Mouse (Mus musculus): ENCODE measurements around the gene Gm5901. TPM values are rescaled to one million over a fixed set of nuclear protein-coding genes. Genes with fewer than 3 reads are reported as not detected.

Gm5901 gene
- total RNA-seq, 1 experiment from 2014 or later: not detected

DNA sequence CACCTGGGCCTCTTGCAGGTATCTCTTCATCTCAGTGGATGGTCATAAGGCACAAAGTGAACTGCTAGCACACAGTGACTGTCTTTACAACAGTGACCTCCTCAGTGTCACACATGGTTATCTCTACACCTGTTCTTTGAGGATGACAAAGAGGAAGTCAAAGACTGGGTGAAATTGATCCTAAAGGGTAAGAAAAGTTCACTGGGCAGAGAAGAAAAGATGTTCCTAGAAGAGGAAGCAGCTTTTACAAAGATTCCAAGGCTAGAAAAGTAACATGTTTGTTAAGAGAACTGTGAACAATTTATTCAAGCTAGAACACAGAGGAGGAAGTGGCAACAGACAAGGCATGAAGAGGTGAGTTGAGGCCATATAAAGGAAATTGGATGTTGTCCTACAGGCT lies 21.3 kb downstream of the Gm5901 start:
- no peak for ATAC-seq (replicated peaks in 1 of 2; ENCODE audit: insufficient read depth in 1 of 2, low FRiP score in 2 of 2, low TSS enrichment in 1 of 2, low read depth in 1 of 2, poor library complexity in 2 of 2, severe bottlenecking in 2 of 2)

DNA sequence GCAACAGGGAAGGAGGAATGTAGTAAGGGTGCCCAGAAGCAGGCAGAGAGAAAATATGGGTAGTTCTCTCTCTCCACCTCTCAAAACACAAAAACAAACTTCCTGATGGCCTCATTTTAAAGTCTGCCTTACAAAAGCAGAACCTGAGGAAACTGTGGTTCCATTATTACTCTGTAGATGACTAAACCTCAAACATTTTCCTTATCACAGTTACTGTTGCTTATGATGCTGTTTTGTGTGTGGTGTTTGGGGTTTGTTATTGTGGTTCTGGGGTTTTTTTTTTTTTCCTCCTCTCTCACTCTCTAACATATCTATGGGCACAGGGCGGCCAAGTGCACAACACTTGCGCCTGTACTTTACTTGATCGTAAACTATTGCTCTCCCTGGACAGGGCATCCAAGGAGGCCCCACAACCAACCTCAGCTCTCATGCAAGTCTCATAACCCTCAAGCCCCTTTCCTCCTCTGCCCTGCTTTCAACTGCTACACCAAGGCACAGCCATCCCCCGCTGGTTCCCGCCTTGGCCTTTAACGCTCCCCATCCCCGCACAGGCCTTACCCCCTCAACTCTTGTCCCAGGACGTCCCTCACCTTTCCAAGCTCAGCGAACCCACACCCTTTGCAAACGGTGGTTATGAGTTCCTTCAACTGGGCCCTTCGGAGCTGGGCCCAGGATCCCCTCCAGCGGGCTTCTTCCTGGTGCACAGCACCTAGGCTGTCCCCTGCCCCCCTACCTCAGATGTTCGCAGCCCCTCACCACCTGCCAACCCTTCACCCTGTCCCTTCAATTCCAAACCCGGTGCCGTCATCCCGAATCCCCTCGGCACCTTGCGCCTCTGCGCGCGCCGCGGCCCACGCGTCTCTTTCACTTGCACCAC lies 24.5 kb downstream of the Gm5901 start:
- peak; percentile 69 to 78 for ATAC-seq (replicated peaks in 1 of 2; ENCODE audit: insufficient read depth in 1 of 2, low FRiP score in 2 of 2, low TSS enrichment in 1 of 2, low read depth in 1 of 2, poor library complexity in 2 of 2, severe bottlenecking in 2 of 2)

DNA sequence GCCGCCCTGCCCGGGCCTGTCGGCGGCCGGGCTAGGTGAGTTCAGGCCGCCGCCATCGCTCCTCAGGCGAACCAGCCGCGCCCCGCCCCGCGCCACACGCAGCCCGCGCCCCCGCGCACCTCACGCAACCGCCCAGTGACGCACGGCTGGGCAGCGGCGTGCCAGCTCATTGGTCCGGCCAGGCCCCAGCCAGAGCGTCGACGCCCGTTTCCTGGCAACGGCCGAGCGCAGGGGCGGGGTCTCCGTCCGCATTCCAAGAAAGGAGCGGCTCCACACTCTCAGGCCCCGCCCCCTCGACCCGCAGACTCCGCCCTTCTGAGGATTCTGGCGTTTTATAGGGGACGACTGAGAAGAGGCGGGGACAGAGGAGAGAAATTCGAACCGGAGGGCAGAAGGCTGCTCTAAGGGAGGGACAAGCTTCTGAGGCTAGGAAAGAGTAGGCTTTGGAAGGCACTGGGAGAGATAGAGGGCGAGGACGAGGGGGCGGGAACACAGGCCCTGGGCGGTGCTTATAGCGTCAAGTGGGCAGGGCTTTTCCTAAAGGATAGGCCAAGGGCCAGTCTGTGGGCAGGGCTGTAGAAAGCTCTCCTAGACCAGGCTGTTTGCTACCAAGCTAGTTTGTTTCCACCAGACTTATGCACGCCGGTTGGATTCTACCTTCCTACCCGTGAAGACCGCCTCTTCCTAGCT lies 25.2 kb downstream of the Gm5901 start, which contains the start of gene Fam160a2:
Gene Fam160a2, minus strand, starts transcription at position 120 of the 690 bp plus-strand sequence.
- ATAC-seq (replicated peaks in 1 of 2; ENCODE audit: insufficient read depth in 1 of 2, low FRiP score in 2 of 2, low TSS enrichment in 1 of 2, low read depth in 1 of 2, poor library complexity in 2 of 2, severe bottlenecking in 2 of 2): peak; percentile 80 to 87

DNA sequence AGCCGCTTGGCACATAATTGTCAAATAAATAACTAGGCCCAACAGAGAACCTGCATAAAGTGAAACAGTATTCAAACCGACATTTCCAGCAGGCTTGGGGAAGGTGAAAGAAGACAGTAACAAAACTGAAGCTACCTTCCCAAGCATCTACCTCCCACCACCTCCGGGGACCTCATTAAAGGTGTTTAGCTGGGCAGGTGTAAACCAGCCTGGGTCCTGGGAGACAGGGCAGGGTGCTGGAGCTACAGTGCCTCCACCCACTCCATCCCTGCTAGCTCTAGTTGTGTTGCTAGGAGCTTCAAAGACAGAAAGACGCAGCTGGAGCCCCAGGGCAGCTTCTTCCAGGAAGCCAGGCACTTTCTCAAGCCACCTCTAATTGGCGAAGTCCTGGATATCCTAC lies 29.4 kb downstream of the Gm5901 start, which contains the start of gene Cnga4:
Gene Cnga4, plus strand, starts transcription at position 301 of the 400 bp plus-strand sequence.
- ATAC-seq (replicated peaks in 1 of 2; ENCODE audit: insufficient read depth in 1 of 2, low FRiP score in 2 of 2, low TSS enrichment in 1 of 2, low read depth in 1 of 2, poor library complexity in 2 of 2, severe bottlenecking in 2 of 2): no peak

DNA sequence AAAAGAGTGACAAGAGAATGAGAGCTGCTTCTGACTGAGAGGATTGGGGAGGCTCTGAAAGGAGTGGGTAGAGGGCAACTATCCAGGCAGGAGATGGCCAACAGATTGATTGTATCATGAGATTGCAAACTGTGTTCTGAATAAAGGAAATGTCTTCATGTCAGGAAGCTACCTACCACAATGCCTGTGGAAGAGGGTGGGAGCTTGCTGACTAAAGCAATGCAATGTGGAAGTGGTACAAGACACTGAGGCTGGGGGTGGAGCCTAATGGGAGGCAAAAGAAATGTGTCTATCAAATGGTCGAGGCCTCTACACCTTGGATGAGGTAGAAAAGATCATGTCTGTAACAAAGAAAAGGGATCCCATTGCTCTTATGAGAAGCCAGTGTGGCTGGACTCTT lies 31.5 kb downstream of the Gm5901 start:
- ATAC-seq (replicated peaks in 1 of 2; ENCODE audit: insufficient read depth in 1 of 2, low FRiP score in 2 of 2, low TSS enrichment in 1 of 2, low read depth in 1 of 2, poor library complexity in 2 of 2, severe bottlenecking in 2 of 2): peak in 1 of 2 experiments; percentile 57; a peak in 1 of 4 replicates

DNA sequence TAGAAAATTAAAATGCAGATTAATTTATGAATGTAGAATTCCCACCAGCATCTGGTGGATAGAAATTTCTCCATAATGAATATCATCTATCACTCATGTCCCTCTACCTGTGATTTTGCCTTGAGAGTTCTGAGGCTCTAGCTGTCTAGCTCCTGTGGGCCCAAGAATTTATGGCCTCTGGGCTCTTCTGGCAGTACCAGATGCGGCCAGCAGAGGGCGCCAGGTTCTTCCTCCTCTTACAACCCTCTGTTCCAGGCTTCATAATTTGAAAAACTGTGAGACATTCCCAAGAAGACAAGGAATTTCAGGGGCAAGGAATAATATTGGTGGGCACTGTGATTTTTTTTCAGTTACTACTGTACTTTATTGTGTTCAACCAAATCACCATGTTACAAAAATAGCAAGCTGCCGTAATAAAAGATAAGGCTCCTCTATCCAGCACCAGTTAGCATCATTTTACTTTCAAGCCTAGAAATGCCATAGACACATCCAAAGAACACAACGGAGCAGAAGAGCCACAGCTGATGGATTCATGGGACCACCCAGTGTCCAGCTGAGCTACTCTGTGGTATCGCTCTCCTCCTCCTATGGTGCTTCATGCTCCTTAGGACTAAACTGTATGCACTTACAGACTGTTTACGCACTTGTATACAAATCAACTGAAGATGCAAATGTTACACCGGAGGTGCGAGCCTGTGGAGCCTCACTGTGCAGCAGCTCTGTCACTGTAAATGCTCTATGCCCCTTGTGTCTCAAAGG lies 37.2 kb downstream of the Gm5901 start:
- peak; percentile 65 to 78; a peak in 2 of 4 replicates for ATAC-seq (replicated peaks in 1 of 2; ENCODE audit: insufficient read depth in 1 of 2, low FRiP score in 2 of 2, low TSS enrichment in 1 of 2, low read depth in 1 of 2, poor library complexity in 2 of 2, severe bottlenecking in 2 of 2)

DNA sequence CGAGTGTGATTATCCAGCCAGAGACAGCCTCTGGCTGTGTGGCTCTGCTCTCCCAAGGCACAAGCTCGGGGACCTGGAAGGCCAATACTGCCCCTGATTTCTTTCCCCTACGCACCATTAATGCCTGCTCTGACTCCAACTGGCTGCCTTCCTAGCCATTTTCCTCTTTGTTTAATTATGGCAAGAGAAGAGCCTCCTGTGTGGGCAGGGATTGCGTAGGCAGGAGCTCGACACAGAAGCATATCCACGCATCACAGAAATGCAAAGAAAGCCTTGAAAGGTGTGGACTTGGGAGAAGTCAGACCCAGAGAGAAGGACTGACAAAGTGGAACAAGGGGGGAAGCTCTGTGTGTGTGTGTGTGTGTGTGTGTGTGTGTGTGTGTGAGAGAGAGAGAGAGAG lies 39.5 kb downstream of the Gm5901 start:
- no peak for ATAC-seq (replicated peaks in 1 of 2; ENCODE audit: insufficient read depth in 1 of 2, low FRiP score in 2 of 2, low TSS enrichment in 1 of 2, low read depth in 1 of 2, poor library complexity in 2 of 2, severe bottlenecking in 2 of 2)

DNA sequence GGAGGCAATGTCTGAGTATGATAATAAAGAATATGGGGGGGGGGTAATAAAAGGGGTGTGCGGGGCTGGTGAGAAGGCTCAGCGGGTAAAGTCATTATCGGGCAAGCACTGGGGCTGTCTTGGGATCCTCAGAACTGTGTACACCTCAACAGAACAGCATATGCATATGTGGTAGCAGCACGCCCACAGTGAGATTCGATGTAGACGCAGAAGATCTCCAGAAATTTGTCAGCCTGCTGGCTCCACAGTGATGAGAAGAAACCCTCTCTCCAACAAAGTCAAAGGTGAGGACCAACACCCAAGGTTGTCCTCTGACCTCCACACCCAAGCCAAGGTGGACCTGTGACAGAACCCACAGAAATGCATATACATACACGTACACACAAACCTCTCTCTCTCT lies 41.7 kb downstream of the Gm5901 start:
- ATAC-seq (replicated peaks in 1 of 2; ENCODE audit: insufficient read depth in 1 of 2, low FRiP score in 2 of 2, low TSS enrichment in 1 of 2, low read depth in 1 of 2, poor library complexity in 2 of 2, severe bottlenecking in 2 of 2): no peak

DNA sequence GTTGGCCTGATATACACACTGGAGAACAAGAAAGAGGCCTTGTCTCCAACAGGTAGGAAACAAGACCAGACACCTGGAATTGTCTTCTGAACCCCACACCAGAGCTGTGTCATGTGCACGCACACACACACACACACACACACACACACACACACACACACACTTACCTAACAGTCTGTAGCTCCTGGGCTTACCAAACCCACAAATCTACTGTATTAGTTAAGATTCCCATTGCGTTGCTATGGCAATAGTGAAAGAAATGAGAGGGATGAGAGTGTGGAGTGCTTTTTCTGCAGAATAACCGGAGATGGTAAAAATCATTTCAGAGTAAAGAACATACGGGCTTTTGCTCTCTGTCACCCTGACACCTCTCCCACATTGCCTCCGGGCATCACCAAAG lies 43.3 kb downstream of the Gm5901 start:
- no peak for ATAC-seq (replicated peaks in 1 of 2; ENCODE audit: insufficient read depth in 1 of 2, low FRiP score in 2 of 2, low TSS enrichment in 1 of 2, low read depth in 1 of 2, poor library complexity in 2 of 2, severe bottlenecking in 2 of 2)

DNA sequence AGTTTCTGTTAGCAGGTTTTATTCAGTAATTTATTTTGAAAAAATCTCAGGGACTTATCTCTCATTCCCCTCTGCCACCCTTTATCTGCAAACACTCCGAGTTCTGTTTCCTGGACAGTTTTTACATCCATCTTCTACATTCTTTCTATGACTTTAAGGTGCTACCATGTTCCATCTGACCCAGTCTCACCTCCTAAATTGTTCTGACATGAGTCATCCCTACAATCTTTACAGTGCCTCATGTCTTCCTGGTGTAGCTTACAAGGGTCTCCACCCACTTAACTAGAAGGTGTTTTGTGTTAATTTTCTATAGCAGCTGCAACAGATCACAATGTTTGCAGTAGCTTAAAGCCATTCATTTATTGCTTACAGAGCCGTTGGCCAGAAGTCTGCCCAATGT lies 46.1 kb downstream of the Gm5901 start:
- ATAC-seq (replicated peaks in 1 of 2; ENCODE audit: insufficient read depth in 1 of 2, low FRiP score in 2 of 2, low TSS enrichment in 1 of 2, low read depth in 1 of 2, poor library complexity in 2 of 2, severe bottlenecking in 2 of 2): no peak

DNA sequence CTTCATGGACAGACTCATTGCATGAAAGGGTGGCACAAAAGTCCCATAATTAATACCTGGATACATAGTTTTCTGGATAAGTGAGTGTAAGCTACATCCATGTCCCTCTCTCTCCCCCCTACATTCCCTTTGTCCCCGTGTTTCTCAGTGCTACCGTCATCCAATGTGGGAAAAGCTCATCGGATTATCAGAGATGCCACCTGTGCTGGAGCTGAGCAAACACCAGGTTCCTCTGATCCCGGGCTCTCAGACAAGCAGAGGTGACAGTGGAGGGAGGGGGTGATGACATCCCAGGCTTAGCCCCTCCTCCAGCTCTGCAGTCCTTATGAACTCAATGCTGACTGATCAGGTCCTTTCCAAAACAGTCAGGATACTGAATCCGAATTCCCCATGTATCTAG lies 49.5 kb downstream of the Gm5901 start:
- no peak for ATAC-seq (replicated peaks in 1 of 2; ENCODE audit: insufficient read depth in 1 of 2, low FRiP score in 2 of 2, low TSS enrichment in 1 of 2, low read depth in 1 of 2, poor library complexity in 2 of 2, severe bottlenecking in 2 of 2)

DNA sequence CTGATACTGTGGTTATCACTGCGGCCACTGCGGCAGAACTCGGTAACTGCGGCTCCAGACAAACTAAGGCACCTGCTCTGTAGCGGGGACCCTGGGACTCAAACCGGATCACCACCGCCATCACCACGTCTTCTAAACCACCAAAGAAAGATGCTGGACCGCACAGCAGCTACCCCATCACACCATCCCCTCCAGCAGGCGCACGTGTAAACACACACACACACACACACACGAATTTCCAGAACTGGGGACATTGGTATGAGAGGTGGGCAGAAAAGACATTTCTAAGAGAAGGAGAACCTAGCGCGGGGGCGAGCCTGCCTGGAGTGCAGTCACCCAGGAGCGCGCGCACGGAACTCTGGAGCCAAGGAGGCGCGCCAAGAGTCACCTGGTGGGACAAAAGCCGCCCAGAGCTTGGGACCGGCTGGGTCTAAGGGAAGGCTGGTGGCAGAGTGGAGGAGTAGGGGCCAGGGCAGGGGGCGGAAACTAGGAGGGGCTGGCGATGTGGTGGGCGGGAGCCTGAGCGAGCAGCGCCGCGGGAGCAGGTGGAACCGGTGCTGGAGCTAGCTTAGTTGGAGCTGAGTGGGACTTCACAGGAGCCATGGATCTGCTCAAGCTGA lies 50.7 kb downstream of the Gm5901 start, which contains the start of gene Cckbr:
Gene Cckbr, plus strand, starts transcription at position 308 of the 620 bp plus-strand sequence.
- ATAC-seq (replicated peaks in 1 of 2; ENCODE audit: insufficient read depth in 1 of 2, low FRiP score in 2 of 2, low TSS enrichment in 1 of 2, low read depth in 1 of 2, poor library complexity in 2 of 2, severe bottlenecking in 2 of 2): peak; percentile 50 to 57

DNA sequence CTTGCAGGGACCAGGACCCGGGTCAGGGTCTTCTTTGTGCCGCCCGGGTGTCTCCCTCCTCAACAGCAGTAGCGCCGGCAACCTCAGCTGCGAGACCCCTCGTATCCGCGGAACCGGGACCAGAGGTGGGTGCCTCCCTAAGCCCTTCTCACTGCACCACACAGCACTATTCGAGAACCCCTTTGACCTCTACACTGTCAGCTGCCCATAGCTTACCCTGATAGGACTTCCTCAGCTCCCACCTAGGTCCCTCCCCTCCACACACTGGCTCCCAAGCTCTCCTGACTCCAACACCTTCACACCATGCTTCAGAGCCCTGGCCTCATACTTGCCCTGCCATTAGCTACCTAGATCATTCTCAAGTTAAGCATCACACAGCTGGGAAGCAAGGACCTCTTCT lies 51.2 kb downstream of the Gm5901 start:
- ATAC-seq (replicated peaks in 1 of 2; ENCODE audit: insufficient read depth in 1 of 2, low FRiP score in 2 of 2, low TSS enrichment in 1 of 2, low read depth in 1 of 2, poor library complexity in 2 of 2, severe bottlenecking in 2 of 2): peak; percentile 17 to 28; a peak in 1 of 4 replicates

Other genes starting within 250 kb of the Gm5901 start
- gene Olfr683, start 228.0 kb upstream of the Gm5901 start, total RNA-seq (2017): not detected in 2 replicates
- not detected in 2 replicates for gene Olfr684, start 211.4 kb upstream of the Gm5901 start, total RNA-seq (2017)
- gene Olfr685, start 189.0 kb upstream of the Gm5901 start, total RNA-seq (2017): not detected in 2 replicates
- gene Olfr686, start 167.6 kb upstream of the Gm5901 start, total RNA-seq (2017): not detected in 2 replicates
- not detected in 2 replicates for gene Olfr688, start 86.9 kb upstream of the Gm5901 start, total RNA-seq (2017)
- gene Olfr689, start 63.9 kb upstream of the Gm5901 start, total RNA-seq (2017): not detected in 2 replicates
- gene Olfr690, start 40.9 kb upstream of the Gm5901 start, total RNA-seq (2017): not detected in 2 replicates
- gene Olfr691, start 32.8 kb upstream of the Gm5901 start, total RNA-seq (2017): not detected in 2 replicates
- gene Olfr692, start 6.8 kb upstream of the Gm5901 start, total RNA-seq (2017): not detected in 2 replicates
- gene Fam160a2, start 25.0 kb downstream of the Gm5901 start, total RNA-seq (2017): 13.2 and 15.8 TPM in 2 replicates
- gene Cnga4, start 29.5 kb downstream of the Gm5901 start, total RNA-seq (2017): not detected in 2 replicates
- gene Cckbr, start 50.7 kb downstream of the Gm5901 start, total RNA-seq (2017): not detected in 2 replicates
- 5.6 and 7.2 TPM in 2 replicates for gene Cavin3, start 107.3 kb downstream of the Gm5901 start, total RNA-seq (2017)
- gene Smpd1, start 179.3 kb downstream of the Gm5901 start, total RNA-seq (2017): 11.0 and 17.9 TPM in 2 replicates
- 5.9 and 9.5 TPM in 2 replicates for gene Apbb1, start 206.6 kb downstream of the Gm5901 start, total RNA-seq (2017)
- gene Hpx, start 225.1 kb downstream of the Gm5901 start, total RNA-seq (2017): not detected in 2 replicates

Data from hematopoietic stem cell, adult 5-6 weeks (primary cell).